Mouse (Mus musculus): ENCODE measurements around the gene Plcxd2.

The Plcxd2 gene

GRCm38 (mm10) chr16:45986236-45986635 lies 23.8 kb downstream of the Plcxd2 start:
- no peak for DNase-seq (ENCODE audit: low spot score in 2 of 2)

- DNase-seq (ENCODE audit: low spot score in 2 of 2), result no peak
Measured at GRCm38 (mm10) chr16:45984610-45985606, 25.1 kb downstream of the Plcxd2 start.

DNA sequence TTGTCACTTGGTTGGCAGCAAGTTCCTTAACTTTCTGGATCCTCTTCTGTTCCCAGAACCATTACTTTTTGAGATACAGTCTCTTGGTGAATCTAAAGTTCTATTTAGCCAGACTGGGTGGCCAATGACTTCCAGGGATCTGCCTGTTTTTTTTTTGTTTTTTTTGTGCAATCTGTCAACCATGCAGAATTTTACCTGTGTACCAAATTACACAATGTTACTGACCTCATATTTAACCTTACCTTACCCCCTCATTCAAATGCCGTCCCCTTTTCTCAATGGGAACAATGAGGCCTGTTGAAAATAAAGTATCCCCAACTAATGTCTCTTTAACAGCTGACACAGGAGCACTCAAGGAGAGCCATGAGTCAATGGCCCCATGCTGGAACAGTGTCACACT lies 33.8 kb downstream of the Plcxd2 start:
- DNase-seq (ENCODE audit: low spot score in 2 of 2), result no peak

GRCm38 (mm10) chr16:45973959-45974686 lies 35.9 kb downstream of the Plcxd2 start:
- DNase-seq (ENCODE audit: low spot score in 2 of 2), result no peak

GRCm38 (mm10) chr16:45970187-45970586 lies 39.8 kb downstream of the Plcxd2 start:
- DNase-seq (ENCODE audit: low spot score in 2 of 2), result no peak

GRCm38 (mm10) chr16:45968716-45969115 lies 41.3 kb downstream of the Plcxd2 start:
- no peak for DNase-seq (ENCODE audit: low spot score in 2 of 2)

GRCm38 (mm10) chr16:45967471-45967870 lies 42.5 kb downstream of the Plcxd2 start:
- DNase-seq (ENCODE audit: low spot score in 2 of 2), result peak; percentile 66 to 72

DNA sequence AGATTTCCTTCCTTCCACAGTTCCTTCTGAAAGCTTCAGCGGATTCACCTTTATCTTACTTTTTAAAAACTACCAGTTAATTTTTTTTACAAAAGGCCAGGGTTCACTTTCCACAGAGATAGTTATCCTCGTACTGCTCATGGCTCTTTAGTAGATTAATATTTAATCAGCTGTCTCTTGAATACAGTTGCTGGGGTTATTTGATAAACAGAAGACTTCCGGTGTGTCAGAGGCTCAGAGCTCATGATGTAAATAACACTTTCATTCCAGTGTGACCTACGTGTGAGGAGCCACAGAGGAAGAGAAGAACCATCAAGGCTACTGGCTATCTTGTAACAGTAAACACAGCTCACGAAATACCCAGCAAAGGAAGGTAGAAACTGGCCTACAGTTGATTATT lies 43.4 kb downstream of the Plcxd2 start:
- DNase-seq (ENCODE audit: low spot score in 2 of 2), result no peak

GRCm38 (mm10) chr16:45964777-45965176 lies 45.2 kb downstream of the Plcxd2 start:
- DNase-seq (ENCODE audit: low spot score in 2 of 2), result no peak

DNA sequence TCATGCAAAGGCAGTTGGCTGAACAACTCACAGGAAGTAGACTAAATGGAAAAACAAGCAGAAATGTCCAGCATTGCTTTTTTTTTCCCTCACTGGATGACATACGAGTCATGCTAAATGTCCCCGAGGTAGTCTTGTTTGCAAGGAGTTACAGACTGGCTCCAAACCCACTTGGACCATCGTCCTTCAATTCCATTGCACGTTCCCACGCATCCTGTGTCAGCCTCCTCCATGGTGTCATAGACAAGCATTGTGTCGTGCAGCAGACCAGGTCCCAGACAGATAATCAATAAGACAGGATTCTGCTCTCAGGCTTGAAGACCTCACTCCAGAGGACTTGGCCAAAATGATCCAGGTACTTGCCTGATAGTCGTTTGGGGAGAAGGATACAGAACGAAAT lies 46.2 kb downstream of the Plcxd2 start:
- DNase-seq (ENCODE audit: low spot score in 2 of 2), result no peak

- no peak for DNase-seq (ENCODE audit: low spot score in 2 of 2)
Measured at GRCm38 (mm10) chr16:45963088-45963487, 46.9 kb downstream of the Plcxd2 start.

- DNase-seq (ENCODE audit: low spot score in 2 of 2), result no peak
Measured at GRCm38 (mm10) chr16:45960978-45961377, 49.0 kb downstream of the Plcxd2 start.

DNA sequence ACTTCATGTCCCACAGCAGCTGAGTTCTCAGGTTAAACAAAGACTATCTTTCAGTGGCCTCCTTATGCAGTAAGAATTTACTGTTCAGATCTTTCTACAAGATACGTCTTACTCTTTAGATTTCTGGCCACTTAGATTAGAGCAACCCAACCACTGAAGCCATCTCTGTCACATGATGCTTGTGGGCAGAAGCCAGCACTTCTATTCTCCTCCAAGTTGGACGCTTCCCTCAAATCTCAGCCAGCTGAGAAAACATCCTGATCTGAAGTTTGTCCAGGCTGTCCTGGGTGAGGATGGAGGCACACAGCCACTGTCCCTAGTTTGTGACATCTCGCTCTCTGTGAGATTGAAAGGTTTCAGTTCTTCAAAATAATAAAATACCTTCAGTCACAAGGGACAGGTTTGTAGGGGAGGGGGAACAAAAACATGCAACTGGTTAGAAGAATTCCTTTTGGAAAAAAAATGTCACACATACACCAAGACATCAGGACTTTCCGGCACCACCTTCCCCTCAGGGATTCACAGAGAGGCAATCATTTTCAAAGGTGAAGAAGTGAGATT lies 53.5 kb downstream of the Plcxd2 start:
- DNase-seq (ENCODE audit: low spot score in 2 of 2), result no peak

DNA sequence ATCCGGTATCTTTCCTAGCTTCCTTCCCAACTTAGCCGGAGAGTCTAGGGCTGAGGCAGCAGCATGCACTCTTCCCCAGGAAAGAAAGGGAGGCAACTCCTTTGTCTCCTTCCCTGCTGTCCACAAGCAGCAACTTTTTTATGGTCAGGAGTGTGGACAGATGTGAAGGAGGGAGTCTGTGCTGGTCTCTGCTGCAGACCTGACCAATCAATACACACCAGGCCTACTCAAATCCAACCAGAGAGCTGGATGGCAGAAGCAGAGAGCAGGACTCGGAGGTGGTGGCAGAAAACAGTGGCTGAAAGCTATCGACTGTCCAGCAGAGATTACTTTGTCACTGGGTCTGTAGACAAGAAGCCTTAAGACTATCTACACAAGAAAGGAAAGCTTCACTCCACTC lies 56.6 kb downstream of the Plcxd2 start, which contains the start of gene Phldb2:
TSS of gene Phldb2 (minus strand) at position 205 of the 400 bp plus-strand sequence.
- no peak for DNase-seq (ENCODE audit: low spot score in 2 of 2)

DNA sequence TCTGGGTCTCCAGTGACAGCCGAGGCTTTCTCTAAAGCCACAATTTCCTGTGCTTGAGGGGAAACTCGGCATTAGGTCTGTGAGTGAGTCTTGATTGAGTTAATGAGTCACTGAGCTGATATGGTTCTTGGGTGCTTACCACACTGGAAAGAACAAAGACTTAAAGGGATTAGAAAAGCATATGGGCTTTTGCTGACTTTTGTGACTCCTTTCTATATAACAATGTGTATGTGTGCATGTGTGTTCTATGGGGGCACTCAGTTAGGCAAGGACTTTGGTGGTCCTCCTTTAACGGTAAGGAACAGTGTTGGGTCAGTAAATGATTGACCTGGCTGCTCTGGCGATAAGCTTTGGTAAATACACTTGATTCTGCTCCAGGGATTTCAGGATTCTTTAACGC lies 57.5 kb downstream of the Plcxd2 start:
- DNase-seq (ENCODE audit: low spot score in 2 of 2), result no peak

- no peak for DNase-seq (ENCODE audit: low spot score in 2 of 2)
Measured at GRCm38 (mm10) chr16:45952035-45952434, 58.0 kb downstream of the Plcxd2 start.

GRCm38 (mm10) chr16:45946335-45946734 lies 63.7 kb downstream of the Plcxd2 start:
- DNase-seq (ENCODE audit: low spot score in 2 of 2), result no peak

DNA sequence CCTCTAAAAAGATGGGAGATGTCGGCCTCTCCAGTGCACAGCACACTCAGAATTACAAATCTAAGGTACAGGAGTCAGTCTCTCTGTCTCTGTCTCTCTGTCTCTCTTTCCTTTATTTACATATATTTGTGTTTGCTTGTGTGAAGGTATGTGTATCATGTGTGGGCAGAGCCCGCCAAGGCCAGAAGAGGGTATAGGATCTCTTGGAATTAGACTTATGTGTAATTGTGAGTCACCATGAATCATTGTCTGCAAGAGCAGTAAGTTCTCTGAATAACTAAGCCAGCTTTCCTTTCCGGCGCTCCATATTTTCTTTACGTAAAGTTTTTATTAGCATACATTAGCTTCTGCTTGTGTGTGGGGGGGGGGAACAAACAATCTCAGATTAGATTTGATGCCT lies 64.4 kb downstream of the Plcxd2 start:
- no peak for DNase-seq (ENCODE audit: low spot score in 2 of 2)

- no peak for DNase-seq (ENCODE audit: low spot score in 2 of 2)
Measured at GRCm38 (mm10) chr16:45945174-45945631, 64.8 kb downstream of the Plcxd2 start.

- no peak for DNase-seq (ENCODE audit: low spot score in 2 of 2)
Measured at GRCm38 (mm10) chr16:45942169-45942891, 67.7 kb downstream of the Plcxd2 start.

- no peak for DNase-seq (ENCODE audit: low spot score in 2 of 2)
Measured at GRCm38 (mm10) chr16:45940701-45941100, 69.3 kb downstream of the Plcxd2 start.

- DNase-seq (ENCODE audit: low spot score in 2 of 2), result no peak
Measured at GRCm38 (mm10) chr16:45939436-45939835, 70.6 kb downstream of the Plcxd2 start.

Measured in cerebellum, postnatal 4 days (tissue).